Mouse (Mus musculus): Measurements from ENCODE around the gene Rab6b. TPM values are rescaled to one million over a fixed set of nuclear protein-coding genes. Genes with fewer than 3 reads are reported as not detected.
A peak's percentile ranks its signal among the peaks of the same experiment; 100 is the strongest.

Gene Rab6b
- polyA plus RNA-seq, 1 experiment from 2014 or later, result 7.8 TPM

GRCm38 (mm10) chr9:103184855-103185254, 73.3 kb downstream of the Rab6b start:
- H3K9ac ChIP-seq, result no peak overlapping the region
- H3K27ac ChIP-seq, result no peak overlapping the region
- H3K4me3 ChIP-seq, result no peak overlapping the region
- peaks cover 14% of the 10 kb centered on the region for H3K4me1 ChIP-seq
- WGBS, result 51% methylated on average over 4 of the region's 4 CpGs
- ATAC-seq (ENCODE audit: insufficient number of reproducible peaks, low FRiP score, low TSS enrichment, low read depth), result no peak
- H3K36me3 ChIP-seq, result peaks cover 23% of the 10 kb centered on the region
- H3K4me2 ChIP-seq, result no peak overlapping the region
- H3K27me3 ChIP-seq, result no peaks in the 10 kb centered on the region
- no peaks in the 10 kb centered on the region for H3K9me3 ChIP-seq

- H3K4me2 ChIP-seq, result no peak overlapping the region
- H3K9ac ChIP-seq, result no peak overlapping the region
- 91% methylated on average over 8 of the region's 8 CpGs for WGBS
- no peaks in the 10 kb centered on the region for H3K27me3 ChIP-seq
- H3K27ac ChIP-seq, result no peak overlapping the region
- 0 out of 2 replicates have a peak, but pooled peaks cover 3% of the 10 kb centered on the region for H3K4me1 ChIP-seq
- no peak for ATAC-seq (ENCODE audit: insufficient number of reproducible peaks, low FRiP score, low TSS enrichment, low read depth)
- peaks cover 34% of the 10 kb centered on the region for H3K36me3 ChIP-seq
- H3K4me3 ChIP-seq, result no peak overlapping the region
- no peaks in the 10 kb centered on the region for H3K9me3 ChIP-seq
These were observed 74.4 kb downstream of the Rab6b start for GRCm38 (mm10) chr9:103185946-103186345.

- Histone ChIP-seq H3K4me2 (no peak overlapping the region), H3K4me1 (no peaks in the 10 kb centered on the region), H3K36me3 (peaks cover 41% of the 10 kb centered on the region), H3K4me3 (no peak overlapping the region), H3K9ac (no peak overlapping the region), H3K27me3 (no peaks in the 10 kb centered on the region), H3K27ac (no peak overlapping the region), H3K9me3 (no peaks in the 10 kb centered on the region)
- ATAC-seq (ENCODE audit: insufficient number of reproducible peaks, low FRiP score, low TSS enrichment, low read depth), result no peak
- WGBS, result 58% methylated on average over 9 of the region's 9 CpGs
These were observed 75.2 kb downstream of the Rab6b start for GRCm38 (mm10) chr9:103186747-103187146.

GRCm38 (mm10) chr9:103188416-103188815, 76.8 kb downstream of the Rab6b start:
- Histone ChIP-seq H3K4me2 (no peak overlapping the region), H3K9ac (no peak overlapping the region), H3K36me3 (peaks cover 57% of the 10 kb centered on the region), H3K4me1 (no peaks in the 10 kb centered on the region), H3K4me3 (no peak overlapping the region), H3K9me3 (no peaks in the 10 kb centered on the region), H3K27ac (no peak overlapping the region), H3K27me3 (no peaks in the 10 kb centered on the region)
- no peak for ATAC-seq (ENCODE audit: insufficient number of reproducible peaks, low FRiP score, low TSS enrichment, low read depth)
- 88% methylated on average over 4 of the region's 4 CpGs for WGBS

GRCm38 (mm10) chr9:103201561-103202260, 90.1 kb downstream of the Rab6b start, which contains the start of gene Srprb:
Gene Srprb (minus strand): TSS chr9:103202137.
- under 1% methylated on average over 45 of the region's 45 CpGs for WGBS
- no peaks in the 10 kb centered on the region for H3K27me3 ChIP-seq
- H3K9ac ChIP-seq, result peak within 1 kb of the TSS; percentile 75
- H3K4me1 ChIP-seq, result peaks cover 5% of the 10 kb centered on the region; the same call in 1 of the 2 replicates
- peak within 1 kb of the TSS; percentile 86 for H3K27ac ChIP-seq
- H3K9me3 ChIP-seq, result no peaks in the 10 kb centered on the region
- peak within 1 kb of the TSS; percentile 53 for H3K4me2 ChIP-seq
- peak; percentile 95 for ATAC-seq (ENCODE audit: insufficient number of reproducible peaks, low FRiP score, low TSS enrichment, low read depth)
- peak within 1 kb of the TSS; percentile 79 for H3K4me3 ChIP-seq
- H3K36me3 ChIP-seq, result peaks cover 19% of the 10 kb centered on the region

GRCm38 (mm10) chr9:103205786-103206185, 94.2 kb downstream of the Rab6b start:
- WGBS, result 87% methylated on average over 5 of the region's 5 CpGs
- Histone ChIP-seq H3K27ac (no peak overlapping the region), H3K9ac (no peak overlapping the region), H3K9me3 (no peaks in the 10 kb centered on the region), H3K36me3 (no peaks in the 10 kb centered on the region), H3K4me1 (peaks cover 5% of the 10 kb centered on the region; the same call in 1 of the 2 replicates), H3K4me3 (no peak overlapping the region), H3K27me3 (no peaks in the 10 kb centered on the region), H3K4me2 (no peak overlapping the region)
- ATAC-seq (ENCODE audit: insufficient number of reproducible peaks, low FRiP score, low TSS enrichment, low read depth), result no peak

- Histone ChIP-seq H3K4me1 (no peaks in the 10 kb centered on the region), H3K36me3 (no peaks in the 10 kb centered on the region), H3K9ac (no peak overlapping the region), H3K9me3 (no peaks in the 10 kb centered on the region), H3K27ac (no peak overlapping the region), H3K4me3 (peak overlapping the region; percentile 22), H3K27me3 (no peaks in the 10 kb centered on the region), H3K4me2 (peak overlapping the region; percentile 39)
- WGBS, result 9% methylated on average over 16 of the region's 16 CpGs
- peak; percentile 61; the same call in 1 of the 2 replicates for ATAC-seq (ENCODE audit: insufficient number of reproducible peaks, low FRiP score, low TSS enrichment, low read depth)
These were observed 96.3 kb downstream of the Rab6b start for GRCm38 (mm10) chr9:103207846-103208245.

GRCm38 (mm10) chr9:103208802-103209423, 97.3 kb downstream of the Rab6b start:
- H3K4me3 ChIP-seq, result no peak overlapping the region
- no peak overlapping the region for H3K4me2 ChIP-seq
- no peak overlapping the region for H3K9ac ChIP-seq
- no peaks in the 10 kb centered on the region for H3K4me1 ChIP-seq
- WGBS, result 52% methylated on average over 6 of the region's 6 CpGs
- no peaks in the 10 kb centered on the region for H3K27me3 ChIP-seq
- no peaks in the 10 kb centered on the region for H3K36me3 ChIP-seq
- H3K9me3 ChIP-seq, result no peaks in the 10 kb centered on the region
- no peak overlapping the region for H3K27ac ChIP-seq
- ATAC-seq (ENCODE audit: insufficient number of reproducible peaks, low FRiP score, low TSS enrichment, low read depth), result no peak

GRCm38 (mm10) chr9:103212654-103213420, 101.2 kb downstream of the Rab6b start:
- Histone ChIP-seq H3K27me3 (no peaks in the 10 kb centered on the region), H3K36me3 (no peaks in the 10 kb centered on the region), H3K4me1 (no peaks in the 10 kb centered on the region), H3K9me3 (no peaks in the 10 kb centered on the region), H3K4me2 (peak overlapping the region; percentile 42), H3K27ac (no peak overlapping the region), H3K9ac (no peak overlapping the region), H3K4me3 (peak overlapping the region; percentile 31)
- WGBS, result 46% methylated on average over 28 of the region's 28 CpGs
- no peak for ATAC-seq (ENCODE audit: insufficient number of reproducible peaks, low FRiP score, low TSS enrichment, low read depth)

- 64% methylated on average over 2 of the region's 2 CpGs for WGBS
- Histone ChIP-seq H3K9me3 (no peaks in the 10 kb centered on the region), H3K36me3 (no peaks in the 10 kb centered on the region), H3K9ac (no peak overlapping the region), H3K27ac (no peak overlapping the region), H3K4me3 (no peak overlapping the region), H3K4me2 (no peak overlapping the region), H3K4me1 (no peaks in the 10 kb centered on the region), H3K27me3 (no peaks in the 10 kb centered on the region)
- ATAC-seq (ENCODE audit: insufficient number of reproducible peaks, low FRiP score, low TSS enrichment, low read depth), result no peak
These were observed 102.0 kb downstream of the Rab6b start for GRCm38 (mm10) chr9:103213631-103214030.

GRCm38 (mm10) chr9:103214281-103214680, 102.7 kb downstream of the Rab6b start:
- ATAC-seq (ENCODE audit: insufficient number of reproducible peaks, low FRiP score, low TSS enrichment, low read depth), result no peak

GRCm38 (mm10) chr9:103224721-103225120, 113.1 kb downstream of the Rab6b start:
- H3K9ac ChIP-seq, result no peak overlapping the region
- no peak overlapping the region for H3K27ac ChIP-seq
- ATAC-seq (ENCODE audit: insufficient number of reproducible peaks, low FRiP score, low TSS enrichment, low read depth), result no peak
- H3K4me1 ChIP-seq, result no peaks in the 10 kb centered on the region
- no peaks in the 10 kb centered on the region for H3K36me3 ChIP-seq
- no peak overlapping the region for H3K4me3 ChIP-seq
- 92% methylated on average over 7 of the region's 7 CpGs for WGBS
- no peaks in the 10 kb centered on the region for H3K9me3 ChIP-seq
- H3K27me3 ChIP-seq, result no peaks in the 10 kb centered on the region
- no peak overlapping the region for H3K4me2 ChIP-seq

More at GRCm38 (mm10) chr9:103214281-103214680, 102.7 kb downstream of the Rab6b start:
- no peaks in the 10 kb centered on the region for H3K36me3 ChIP-seq
- H3K4me3 ChIP-seq, result no peak overlapping the region
- H3K27ac ChIP-seq, result no peak overlapping the region
- H3K9ac ChIP-seq, result no peak overlapping the region
- WGBS, result 78% methylated on average over 6 of the region's 6 CpGs
- no peaks in the 10 kb centered on the region for H3K27me3 ChIP-seq
- no peak overlapping the region for H3K4me2 ChIP-seq
- H3K9me3 ChIP-seq, result no peaks in the 10 kb centered on the region
- H3K4me1 ChIP-seq, result no peaks in the 10 kb centered on the region
